Mouse (Mus musculus) CH12.LX (cell line): ENCODE results near the gene Cyp1b1. TPM values are rescaled to one million over a fixed set of nuclear protein-coding genes. Genes with fewer than 3 reads are reported as not detected.

Source experiments
- DNase-seq: peaks from one replicate; pipeline ENCODE4 v3.0.0-alpha.2; 2013; ENCODE audit errors: extremely low read depth
- H3K27ac ChIP-seq: 2 replicates; pipeline ENCODE4 v1.5.1; 2012; ENCODE audit warnings: low read depth, mild to moderate bottlenecking, control low read depth, moderate library complexity; ENCODE audit not compliant: insufficient read depth
- H3K27me3 ChIP-seq: replicated peaks from 2 replicates; pipeline ENCODE3; 2012; ENCODE audit warnings: inconsistent platforms
- H3K36me3 ChIP-seq, 2 experiments: replicated peaks in 1 of 2; 2 replicates each; pipeline versions ENCODE3 to v1.6.1; 2012; ENCODE audit warnings: inconsistent platforms in 1 of 2, low read length in 1 of 2, mild to moderate bottlenecking in 1 of 2, mixed read lengths in 1 of 2, moderate library complexity in 1 of 2; ENCODE audit not compliant: control insufficient read depth in 1 of 2, insufficient read depth in 1 of 2
- H3K4me1 ChIP-seq, 2 experiments: 2 replicates each; pipeline ENCODE4 v1.6.1; 2012; ENCODE audit warnings: inconsistent platforms in 1 of 2, moderate library complexity in 1 of 2; ENCODE audit not compliant: insufficient read depth in 2 of 2, control insufficient read depth in 1 of 2
- H3K4me2 ChIP-seq: 2 replicates; pipeline ENCODE4 v1.6.1; 2012; ENCODE audit warnings: low read depth, mild to moderate bottlenecking, control low read depth; ENCODE audit not compliant: poor library complexity, insufficient read depth, severe bottlenecking
- H3K4me3 ChIP-seq, 3 experiments: fragments of 150-350 bp in 1 of 3; sonication (generic) in 1 of 3; replicated peaks in 1 of 3; 2 replicates each; pipeline versions ENCODE3 to v1.5.1; 2011 to 2012; ENCODE audit warnings: low read depth in 2 of 3, low read length in 2 of 3, mild to moderate bottlenecking in 2 of 3, moderate library complexity in 2 of 3, control low read depth in 1 of 3, improper control_type of control experiment in 1 of 3, inconsistent platforms in 1 of 3, mixed read lengths in 1 of 3; ENCODE audit not compliant: poor library complexity in 1 of 3
- H3K79me2 ChIP-seq: replicated peaks from 2 replicates; pipeline ENCODE4 v1.6.1; 2012; ENCODE audit warnings: mild to moderate bottlenecking, moderate library complexity; ENCODE audit not compliant: control insufficient read depth, poor library complexity, insufficient read depth, severe bottlenecking; ENCODE audit errors: extremely low read depth
- H3K9ac ChIP-seq: 2 replicates; pipeline ENCODE4 v1.6.1; 2012; ENCODE audit warnings: low read depth, mild to moderate bottlenecking, control low read depth, moderate library complexity; ENCODE audit not compliant: insufficient read depth
- H3K9me3 ChIP-seq: replicated peaks from 2 replicates; pipeline ENCODE3; 2012; ENCODE audit warnings: low read length, inconsistent platforms, mixed read lengths
- BHLHE40 ChIP-seq: IDR thresholded peaks from 2 replicates; pipeline ENCODE4 v1.6.1; 2011; ENCODE audit warnings: mild to moderate bottlenecking, low read depth, low read length, improper control_type of control experiment
- CHD1 ChIP-seq: IDR thresholded peaks from 2 replicates; pipeline ENCODE4 v1.6.1; 2012; ENCODE audit warnings: low read depth, low read length, improper control_type of control experiment, inconsistent platforms
- CTCF ChIP-seq, 2 experiments: IDR thresholded peaks in 1 of 2; conservative IDR thresholded peaks in 1 of 2; 2 replicates each; pipeline ENCODE4 v1.5.1; 2011 to 2012; ENCODE audit warnings: low read depth in 2 of 2, low read length in 2 of 2, improper control_type of control experiment in 1 of 2, inconsistent platforms in 1 of 2, mild to moderate bottlenecking in 1 of 2, moderate library complexity in 1 of 2
- ELF1 ChIP-seq: IDR thresholded peaks from 2 replicates; pipeline ENCODE4 v1.6.1; 2014; ENCODE audit warnings: low read depth, mild to moderate bottlenecking, inconsistent platforms, low read length, improper control_type of control experiment
- GABPA ChIP-seq: IDR thresholded peaks from 2 replicates; pipeline ENCODE4 v1.6.1; 2012; ENCODE audit warnings: low read depth, low read length, improper control_type of control experiment, inconsistent platforms; ENCODE audit not compliant: insufficient replicate concordance
- JUND ChIP-seq: conservative IDR thresholded peaks from 2 replicates; pipeline ENCODE4 v1.6.1; 2011; ENCODE audit warnings: low read depth, low read length, improper control_type of control experiment
- MAX ChIP-seq: IDR thresholded peaks from 2 replicates; pipeline ENCODE4 v1.6.1; 2011; ENCODE audit warnings: low read length, improper control_type of control experiment
- MAZ ChIP-seq: IDR thresholded peaks from 2 replicates; pipeline ENCODE4 v1.6.1; 2012; ENCODE audit warnings: low read depth, mild to moderate bottlenecking, inconsistent platforms, low read length, improper control_type of control experiment, moderate library complexity
- MYC ChIP-seq: IDR thresholded peaks from 2 replicates; pipeline ENCODE4 v1.6.1; 2011; ENCODE audit warnings: low read depth, mild to moderate bottlenecking, improper control_type of control experiment, low read length
- NRF1 ChIP-seq: IDR thresholded peaks from 2 replicates; pipeline ENCODE4 v1.6.1; 2014; ENCODE audit warnings: low read depth, mild to moderate bottlenecking, inconsistent platforms, low read length, improper control_type of control experiment, moderate library complexity
- POLR2AphosphoS2 ChIP-seq: IDR thresholded peaks from 2 replicates; pipeline ENCODE4 v1.6.1; 2011; ENCODE audit warnings: low read depth, low read length, improper control_type of control experiment
- RAD21 ChIP-seq: IDR thresholded peaks from 2 replicates; pipeline ENCODE4 v1.6.1; 2011; ENCODE audit warnings: low read depth, mild to moderate bottlenecking, low read length, improper control_type of control experiment, moderate library complexity
- SIN3A ChIP-seq: IDR thresholded peaks from 2 replicates; pipeline ENCODE4 v1.6.1; 2012; ENCODE audit warnings: low read length, improper control_type of control experiment, inconsistent platforms
- SMC3 ChIP-seq: IDR thresholded peaks from 2 replicates; pipeline ENCODE4 v1.6.1; 2011; ENCODE audit warnings: low read depth, low read length, improper control_type of control experiment
- TCF12 ChIP-seq: IDR thresholded peaks from 2 replicates; pipeline ENCODE4 v1.6.1; 2014; ENCODE audit warnings: low read depth, mild to moderate bottlenecking, inconsistent platforms, low read length, improper control_type of control experiment
- UBTF ChIP-seq: IDR thresholded peaks from 2 replicates; pipeline ENCODE4 v1.6.1; 2012; ENCODE audit warnings: low read depth, mild to moderate bottlenecking, inconsistent platforms, low read length, improper control_type of control experiment, moderate library complexity
- ZNF384 ChIP-seq: IDR thresholded peaks from 2 replicates; pipeline ENCODE4 v1.6.1; 2012; ENCODE audit warnings: low read depth, low read length, improper control_type of control experiment, inconsistent platforms
- dilution Hi-C: fragments of 300-500 bp; cut with MboI; formaldehyde crosslinking; loops from 2 replicates; pipeline ENCODE4 v1.14.3; 2020; ENCODE audit warnings: low sequenced_read_pairs; ENCODE audit not compliant: extremely low pct_unique_long_range_greater_than_20kb, extremely low pct_ligation_motif_present
- in situ Hi-C: fragments of 300-500 bp; cut with MboI; formaldehyde crosslinking; loops from 3 replicates; pipeline ENCODE4 v1.14.3; 2019; ENCODE audit warnings: low sequenced_read_pairs, low pct_ligation_motif_present, low pct_unique_long_range_greater_than_20kb, mixed read lengths
- polyA plus RNA-seq: library from polyadenylated mRNA; unstranded; fragments of >175 nt; gene quantifications from 2 replicates; pipeline ENCODE4 v1.2.1, GENCODE M21; 2012; ENCODE audit warnings: low read depth; ENCODE audit not compliant: insufficient read length
- total RNA-seq, 2 experiments: library from RNA; depleted of rRNA; stranded (reverse); fragments of 300-350 nt in 1 of 2; fragments of >200 nt in 1 of 2; gene quantifications; 2 replicates each; pipeline ENCODE4 v1.2.3; 2012 to 2014

The Cyp1b1 gene
- total and polyA plus RNA-seq, 3 experiments: not detected

- H3K79me2 ChIP-seq: no peaks in the 10 kb centered on the region
- H3K9ac ChIP-seq: no peak overlapping the region
- peak; percentile 33 for DNase-seq
- no peaks in the 10 kb centered on the region for H3K36me3 ChIP-seq
- no peak for TF ChIP-seq UBTF
- TF ChIP-seq ELF1: no peak
- TF ChIP-seq POLR2AphosphoS2: no peak
- TF ChIP-seq JUND: no peak
- TF ChIP-seq CHD1: no peak
- TF ChIP-seq NRF1: no peak
- no peak for TF ChIP-seq SMC3
- no peak for TF ChIP-seq RAD21
- no peak for TF ChIP-seq MAX
- no peak for TF ChIP-seq MYC
- no peak for TF ChIP-seq CTCF (conservative IDR thresholded peaks at IDR 0.05 in 1 of 2, IDR thresholded peaks at IDR 0.05 in 1 of 2; ENCODE audit: low read depth in 2 of 2, low read length in 2 of 2)
- TF ChIP-seq GABPA: no peak
- dilution Hi-C loops (no loop called here), in situ Hi-C loops (no loop called here)
- H3K4me2 ChIP-seq: no peak overlapping the region
- no peak overlapping the region for H3K27ac ChIP-seq
- H3K4me3 ChIP-seq: no peak overlapping the region
- no peaks in the 10 kb centered on the region for H3K9me3 ChIP-seq
- H3K4me1 ChIP-seq: peaks cover 0 to 12% of the 10 kb centered on the region in 2 experiments; a peak in 1 of 4 replicates
- H3K27me3 ChIP-seq: no peaks in the 10 kb centered on the region
Observed at GRCm38 (mm10) chr17:79657785-79658184, 57.1 kb downstream of the Cyp1b1 start.

- no peak overlapping the region for H3K4me2 ChIP-seq
- H3K27me3 ChIP-seq: no peaks in the 10 kb centered on the region
- no peak for DNase-seq
- no peak overlapping the region for H3K9ac ChIP-seq
- TF ChIP-seq NRF1: no peak
- no peak for TF ChIP-seq ELF1
- no peak for TF ChIP-seq MAZ
- no peak for TF ChIP-seq ZNF384
- no peak for TF ChIP-seq TCF12
- TF ChIP-seq BHLHE40: no peak
- TF ChIP-seq SIN3A: no peak
- no peak for TF ChIP-seq UBTF
- no peaks in the 10 kb centered on the region for H3K9me3 ChIP-seq
- in situ Hi-C loops: no loop called here
- H3K79me2 ChIP-seq: no peaks in the 10 kb centered on the region
- no peak overlapping the region for H3K27ac ChIP-seq
- H3K4me3 ChIP-seq: no peak overlapping the region
- peaks cover 0 to 6% of the 10 kb centered on the region in 2 experiments; a peak in 1 of 4 replicates for H3K4me1 ChIP-seq
- H3K36me3 ChIP-seq: no peaks in the 10 kb centered on the region
- dilution Hi-C loops: no loop called here
Observed at GRCm38 (mm10) chr17:79654187-79654586, 60.7 kb downstream of the Cyp1b1 start.
